8 mouse cellular contexts compared by ENCODE assay signal in the genomic region with DNA sequence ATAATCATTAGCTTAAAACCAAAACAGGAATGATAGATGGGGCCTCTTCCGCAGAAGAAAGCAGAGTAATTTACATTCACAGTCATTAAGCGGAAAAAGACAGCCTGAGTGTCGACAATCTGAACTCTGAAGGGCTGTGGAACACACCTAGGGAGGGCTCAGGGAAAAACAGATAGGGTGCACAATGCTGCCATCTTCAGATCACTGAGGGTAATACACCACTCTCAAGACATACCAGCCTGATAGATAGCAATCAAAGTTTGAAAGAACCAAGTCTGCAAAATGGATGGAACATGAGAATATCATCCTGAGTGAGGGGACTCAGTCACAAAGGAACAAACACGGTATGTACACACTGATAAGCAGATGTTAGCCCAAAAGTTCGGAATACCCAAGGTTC.
DNase-seq lines count a peak whose midpoint lies in the region; ATAC-seq lines count a peak whose summit lies in the region.

No protein-coding gene starts in this region.

- no peak overlapping the region for H3K9ac ChIP-seq in embryonic facial prominence, embryonic 11.5 days (replicated peaks; ENCODE audit: low read length)
- no peak overlapping the region for H3K9ac ChIP-seq in hindbrain, embryonic 15.5 days

- no peak for ATAC-seq in CD4-positive, CD25-positive, alpha-beta regulatory T cell, adult 4 months
- ATAC-seq in embryonic facial prominence, embryonic 11.5 days (replicated peaks; ENCODE audit: insufficient number of reproducible peaks, low FRiP score, low TSS enrichment, low read depth), result 0 out of 2 replicates have a peak, but pooled peaks have one; percentile 32
- ATAC-seq in hindbrain, embryonic 15.5 days (ENCODE audit: low FRiP score, low read depth), result peak; percentile 82

- no peaks in the 10 kb centered on the region for H3K4me1 ChIP-seq in embryonic facial prominence, embryonic 11.5 days (ENCODE audit: control insufficient read depth, insufficient read depth, low read length)
- no peaks in the 10 kb centered on the region for H3K4me1 ChIP-seq in hindbrain, embryonic 15.5 days (replicated peaks)

- no peaks in the 10 kb centered on the region for H3K36me3 ChIP-seq in embryonic facial prominence, embryonic 11.5 days (replicated peaks; ENCODE audit: control insufficient read depth, insufficient read depth, low read depth, low read length)
- no peaks in the 10 kb centered on the region for H3K36me3 ChIP-seq in hindbrain, embryonic 15.5 days

- WGBS in embryonic facial prominence, embryonic 11.5 days, result 12% methylated on average over 5 of the region's 5 CpGs
- whole genome bisulfite sequencing in hindbrain, embryonic 15.5 days, result 9% methylated on average over 5 of the region's 5 CpGs

- no peak overlapping the region for H3K4me2 ChIP-seq in embryonic facial prominence, embryonic 11.5 days (ENCODE audit: low read depth, low read length)
- H3K4me2 ChIP-seq in hindbrain, embryonic 15.5 days, result no peak overlapping the region

- H3K27ac ChIP-seq in embryonic facial prominence, embryonic 11.5 days (replicated peaks; ENCODE audit: low read depth, low read length), result no peak overlapping the region
- no peak overlapping the region for H3K27ac ChIP-seq in hindbrain, embryonic 15.5 days (replicated peaks)

- no peak overlapping the region for H3K4me3 ChIP-seq in embryonic facial prominence, embryonic 11.5 days (ENCODE audit: low read depth, low read length)
- no peak overlapping the region for H3K4me3 ChIP-seq in hindbrain, embryonic 15.5 days

- no peaks in the 10 kb centered on the region for H3K9me3 ChIP-seq in embryonic facial prominence, embryonic 11.5 days (replicated peaks; ENCODE audit: control insufficient read depth, low read length)
- H3K9me3 ChIP-seq in hindbrain, embryonic 15.5 days, result no peaks in the 10 kb centered on the region

- DNase-seq in CD4-positive, CD25-positive, alpha-beta regulatory T cell, adult 2 months (ENCODE audit: low read depth, low spot score), result peak; percentile 7
- peak; percentile 71 for DNase-seq in ZHBTc4 (ENCODE audit: low read depth, low spot score)
- peak; percentile 79 for DNase-seq in embryonic facial prominence, embryonic 11.5 days (ENCODE audit: low spot score)
- DNase-seq in layer of hippocampus, postnatal 10 days (ENCODE audit: low spot score in 2 of 2), result peak; percentile 71 to 78
- peak; percentile 50 for DNase-seq in lung, postnatal 36 days
- peak; percentile 40 for DNase-seq in right cerebral cortex, postnatal 4 days

- no peaks in the 10 kb centered on the region for H3K27me3 ChIP-seq in embryonic facial prominence, embryonic 11.5 days (ENCODE audit: control insufficient read depth, insufficient read depth, low read length)
- no peaks in the 10 kb centered on the region for H3K27me3 ChIP-seq in hindbrain, embryonic 15.5 days

Comparison
In these comparisons a context has a peak if more than half of its experiments do, and no peak if none do; other contexts are left out.
1. DNase-seq: peak in every context shown above with its lines; median percentile 79 in embryonic facial prominence, embryonic 11.5 days; 74 in layer of hippocampus, postnatal 10 days; 71 in ZHBTc4; 50 in lung, postnatal 36 days; 40 in right cerebral cortex, postnatal 4 days; 7 in CD4-positive, CD25-positive, alpha-beta regulatory T cell, adult 2 months.